ENCODE assay signal across 12 mouse cellular contexts in genomic region chr15:97049281-97049841, GRCm38 (mm10). TPM values are rescaled to one million over a fixed set of nuclear protein-coding genes. Genes with fewer than 3 reads are reported as not detected.
DNase-seq lines count a peak whose midpoint lies in the region; ATAC-seq and TF ChIP-seq lines count a peak whose summit lies in the region.
"Had no signal": no experiment of that assay in that cellular context is flagged by ENCODE, and none has a peak within 500 bp of the region (broad histone marks: within the 10 kb centered on the region; RNA-seq: fewer than 3 reads in every experiment).

No protein-coding gene starts in this region.

- no peaks in the 10 kb centered on the region for H3K27me3 ChIP-seq in heart, embryonic 11.5 days (ENCODE audit: control insufficient read depth, insufficient read depth, low read length)
- H3K27me3 ChIP-seq in embryonic facial prominence, embryonic 10.5 days (replicated peaks; ENCODE audit: low read depth, poor library complexity, severe bottlenecking) = no peaks in the 10 kb centered on the region
- H3K27me3 ChIP-seq in liver, postnatal 0 days (ENCODE audit: insufficient read depth, low read length) = no peaks in the 10 kb centered on the region

- H3K9ac ChIP-seq in heart, embryonic 11.5 days (ENCODE audit: low read depth, low read length) = no peak overlapping the region
- H3K9ac ChIP-seq in liver, postnatal 0 days (replicated peaks) = no peak overlapping the region

- H3K9me3 ChIP-seq in heart, embryonic 11.5 days (replicated peaks; ENCODE audit: control insufficient read depth, low read length) = no peaks in the 10 kb centered on the region
- peaks cover 12% of the 10 kb centered on the region for H3K9me3 ChIP-seq in embryonic facial prominence, embryonic 10.5 days
- no peaks in the 10 kb centered on the region for H3K9me3 ChIP-seq in liver, postnatal 0 days (ENCODE audit: low read length)

- ATAC-seq in heart, embryonic 11.5 days (replicated peaks; ENCODE audit: insufficient number of reproducible peaks, low FRiP score, low TSS enrichment) = no peak
- peak; percentile 66 for ATAC-seq in liver, postnatal 0 days
- no peak for ATAC-seq in CD4-positive, CD25-positive, alpha-beta regulatory T cell, adult 4 months
- ATAC-seq: hindbrain, embryonic 16.5 days had no signal

- WGBS in heart, embryonic 11.5 days (ENCODE audit: insufficient replicate concordance) = 56% methylated on average over 11 of the region's 11 CpGs
- WGBS in embryonic facial prominence, embryonic 10.5 days = 60% methylated on average over 11 of the region's 11 CpGs
- 65% methylated on average over 11 of the region's 11 CpGs for WGBS in liver, postnatal 0 days (ENCODE audit: insufficient replicate concordance)

- peaks cover 27% of the 10 kb centered on the region for H3K4me1 ChIP-seq in heart, embryonic 11.5 days (ENCODE audit: control insufficient read depth, insufficient read depth, low read length)
- H3K4me1 ChIP-seq in embryonic facial prominence, embryonic 10.5 days = peaks cover 40% of the 10 kb centered on the region
- H3K4me1 ChIP-seq in liver, postnatal 0 days (ENCODE audit: insufficient read depth) = 0 out of 2 replicates have a peak, but pooled peaks cover 5% of the 10 kb centered on the region

- H3K4me2 ChIP-seq in heart, embryonic 11.5 days = peak overlapping the region; percentile 41
- H3K4me2 ChIP-seq in liver, postnatal 0 days (ENCODE audit: low read depth, low read length) = peak overlapping the region; percentile 9; the same call in 1 of the 2 replicates

- no peaks in the 10 kb centered on the region for H3K36me3 ChIP-seq in heart, embryonic 11.5 days (ENCODE audit: control insufficient read depth, insufficient read depth, low read length)
- no peaks in the 10 kb centered on the region for H3K36me3 ChIP-seq in embryonic facial prominence, embryonic 10.5 days (replicated peaks)
- H3K36me3 ChIP-seq in liver, postnatal 0 days (replicated peaks; ENCODE audit: insufficient read depth, low read length) = no peaks in the 10 kb centered on the region

- H3K4me3 ChIP-seq in heart, embryonic 11.5 days (ENCODE audit: low read depth, low read length) = no peak overlapping the region
- 0 out of 2 replicates have a peak overlapping the region, but pooled peaks have one; percentile 20 for H3K4me3 ChIP-seq in embryonic facial prominence, embryonic 10.5 days
- no peak overlapping the region for H3K4me3 ChIP-seq in liver, postnatal 0 days (ENCODE audit: low read depth, low read length)

- TF ChIP-seq EP300 in liver, postnatal 0 days (IDR thresholded peaks at IDR 0.05; ENCODE audit: low read depth) = no peak

- no peak for DNase-seq in heart, adult 8-10 months (ENCODE audit: low spot score)
- DNase-seq in kidney, postnatal 10 days = peak; percentile 24
- no peak for DNase-seq in kidney, postnatal 4 days
- peak; percentile 39 for DNase-seq in embryonic facial prominence, embryonic 10.5 days (ENCODE audit: low spot score)
- no peak for DNase-seq in liver, postnatal 0 days
- no peak for DNase-seq in cerebellum, adult 9-10 months
- DNase-seq: cerebellum, adult 2 months; thymus, adult 18-20 months had no signal

- no peak for TF ChIP-seq CTCF in liver, postnatal 0 days (IDR thresholded peaks at IDR 0.05; ENCODE audit: low read depth)

- peak overlapping the region; percentile 76 for H3K27ac ChIP-seq in heart, embryonic 11.5 days (ENCODE audit: low read depth, low read length)
- peak overlapping the region; percentile 81 for H3K27ac ChIP-seq in embryonic facial prominence, embryonic 10.5 days (replicated peaks)
- H3K27ac ChIP-seq in liver, postnatal 0 days (ENCODE audit: low read depth) = 0 out of 2 replicates have a peak overlapping the region, but pooled peaks have one; percentile 16

RNA-seq across cellular contexts. Expression of gene Slc38a4, which starts 6.4 kb away (rescaled TPM):
- polyA plus RNA-seq in heart, embryonic 11.5 days (2014; fragmentation: Nextera tagmentation; extraction: Ambion mirVana) = 177 and 185 TPM in 2 replicates
- 1 to 10 TPM; 3.0 to 5.3 (median 3.7) TPM for total RNA-seq in heart, adult 8-10 months (2022)
- 53.5 and 57.2 TPM in 2 replicates for polyA plus RNA-seq in embryonic facial prominence, embryonic 10.5 days (2016; fragmentation: Nextera tagmentation; extraction: Ambion mirVana)
- 295 and 302 TPM in 2 replicates for polyA plus RNA-seq in liver, postnatal 0 days (2015; fragmentation: Nextera tagmentation; extraction: Ambion mirVana)
- polyA plus RNA-seq in CD4-positive, CD25-positive, alpha-beta regulatory T cell, adult 4 months (2017; shearing (Covaris generic)) = not detected
- total RNA-seq: monocyte, adult 5-6 weeks had no signal

Comparison
In these comparisons a context has a peak if more than half of its experiments do, and no peak if none do; other contexts are left out.
1. DNase-seq: peak in kidney, postnatal 10 days (single experiment) and embryonic facial prominence, embryonic 10.5 days (single experiment); none in heart, adult 8-10 months (single experiment), kidney, postnatal 4 days (0 of 2), liver, postnatal 0 days (single experiment) and cerebellum, adult 9-10 months (single experiment).
2. H3K27ac ChIP-seq: peak in every context shown above with its lines; median percentile 81 in embryonic facial prominence, embryonic 10.5 days; 76 in heart, embryonic 11.5 days; 16 in liver, postnatal 0 days.
3. RNA of gene Slc38a4, which starts 6.4 kb away (polyA plus RNA-seq): 295 to 302 TPM in liver, postnatal 0 days, 177 to 185 TPM in heart, embryonic 11.5 days and 53.5 to 57.2 TPM in embryonic facial prominence, embryonic 10.5 days; not detected in CD4-positive, CD25-positive, alpha-beta regulatory T cell, adult 4 months; every median in the first group is over 10 times any median in the second.